Mouse (Mus musculus) myocyte (in vitro differentiated cells): Measurements from ENCODE around the gene Ptprd.

ENCODE experiments used
- POLR2A ChIP-seq: IDR thresholded peaks from one replicate; pipeline ENCODE4 v1.6.1; 2011; ENCODE audit warnings: low read depth, mild to moderate bottlenecking, control low read depth, moderate library complexity; ENCODE audit not compliant: insufficient read length
- TCF12 ChIP-seq: IDR thresholded peaks from one replicate; pipeline ENCODE4 v1.6.1; 2011; ENCODE audit warnings: mild to moderate bottlenecking, control low read depth; ENCODE audit not compliant: poor library complexity, insufficient read depth, severe bottlenecking

- no peak for TF ChIP-seq TCF12
- no peak for TF ChIP-seq POLR2A
Measured at GRCm38 (mm10) chr4:76444778-76445177, 1767.0 kb downstream of the Ptprd start.
